Mouse (Mus musculus): ENCODE measurements around the gene 4930502E18Rik. TPM values are rescaled to one million over a fixed set of nuclear protein-coding genes. Genes with fewer than 3 reads are reported as not detected.
"Not testable (repeated sequence)": the region's sequence is repeated elsewhere in the genome, so short reads cannot be mapped to it uniquely, and the experiment has no call there.

4930502E18Rik gene
- 0.17 and 0.31 TPM in 2 replicates for polyA plus RNA-seq (2012; rRNA removed)
- polyA plus RNA-seq (2014; fragmentation: Nextera tagmentation; extraction: Ambion mirVana) = 0.26 and 0.36 TPM in 2 replicates

- Histone ChIP-seq H3K27me3 (ENCODE audit: control insufficient read depth, insufficient read depth, low read length) (no peaks in the 10 kb centered on the region), H3K9ac (ENCODE audit: low read depth, low read length, severe bottlenecking) (no peak within 1 kb of the TSS), H3K4me2 (replicated peaks; ENCODE audit: low read depth, low read length, severe bottlenecking) (no peak within 1 kb of the TSS), H3K27ac (replicated peaks; ENCODE audit: low read depth, low read length) (no peak within 1 kb of the TSS), H3K4me1 (ENCODE audit: control insufficient read depth, insufficient read depth, low read length) (no peaks in the 10 kb centered on the region), H3K36me3 (ENCODE audit: control insufficient read depth, insufficient read depth, low read length) (no peaks in the 10 kb centered on the region), H3K4me3 (replicated peaks; ENCODE audit: low read length) (no peak within 1 kb of the TSS), H3K9me3 (ENCODE audit: control insufficient read depth, low read length) (no peaks in the 10 kb centered on the region)
- DNase-seq (ENCODE audit: low spot score) (no peak), ATAC-seq (ENCODE audit: low FRiP score, low read depth) (no peak)
- WGBS = 79% methylated on average over 11 of the region's 11 CpGs
- TF ChIP-seq POLR2A (IDR thresholded peaks at IDR 0.05; ENCODE audit: borderline replicate concordance, extremely low read depth, insufficient read depth, insufficient read length) = no peak
Observed at GRCm38 (mm10) chrX:53724596-53724995, at the start of gene 4930502E18Rik. 4930502E18Rik (plus strand) TSS chrX:53724826.

DNA sequence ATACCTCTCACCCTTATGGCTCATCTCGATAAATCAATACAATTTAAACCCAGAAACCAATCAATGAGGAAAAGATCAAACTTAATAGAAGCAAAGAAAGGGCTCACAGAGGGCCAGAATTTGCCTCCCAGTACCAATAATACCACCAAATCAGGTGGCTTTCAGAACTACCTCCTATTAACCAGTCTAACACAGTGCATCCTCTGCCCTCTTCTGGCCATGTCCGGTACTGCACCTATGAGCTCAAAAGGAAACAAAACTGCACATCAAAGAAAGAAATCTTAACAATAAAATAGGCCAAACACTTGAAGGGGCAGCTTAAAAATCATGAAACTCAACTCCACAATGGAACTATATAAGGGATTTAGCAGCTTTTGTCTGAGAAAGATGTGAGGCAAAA is 47.7 kb upstream of the 4930502E18Rik start:
- H3K4me3 ChIP-seq (replicated peaks; ENCODE audit: low read length); H3K9ac ChIP-seq (ENCODE audit: low read depth, low read length, severe bottlenecking); H3K4me1 ChIP-seq (ENCODE audit: control insufficient read depth, insufficient read depth, low read length); ATAC-seq (ENCODE audit: low FRiP score, low read depth); H3K4me2 ChIP-seq (replicated peaks; ENCODE audit: low read depth, low read length, severe bottlenecking); H3K27ac ChIP-seq (replicated peaks; ENCODE audit: low read depth, low read length); H3K9me3 ChIP-seq (ENCODE audit: control insufficient read depth, low read length); H3K27me3 ChIP-seq (ENCODE audit: control insufficient read depth, insufficient read depth, low read length); DNase-seq (ENCODE audit: low spot score); H3K36me3 ChIP-seq (ENCODE audit: control insufficient read depth, insufficient read depth, low read length): not testable (repeated sequence)
- 34% methylated on average over 2 of the region's 2 CpGs for WGBS

DNA sequence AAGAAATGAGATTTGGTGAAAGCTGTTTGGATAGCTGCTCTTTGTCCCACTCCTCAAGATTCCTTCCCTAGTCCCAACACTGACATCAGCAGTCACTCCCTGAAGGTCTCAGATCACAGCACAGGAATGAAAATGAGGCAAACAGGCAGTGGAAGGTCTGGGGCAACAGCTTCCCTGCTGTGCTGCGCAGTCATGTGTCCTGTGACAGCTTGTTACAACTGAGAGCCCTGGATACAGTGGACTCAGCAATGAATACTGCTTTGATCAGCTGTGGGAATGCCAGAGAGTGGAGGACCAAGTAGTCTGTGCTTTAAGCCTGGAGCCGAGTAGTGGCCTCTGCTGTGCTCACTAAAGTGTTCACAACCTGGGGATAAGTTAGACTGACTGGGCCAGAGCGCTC is 42.0 kb upstream of the 4930502E18Rik start:
- H3K9ac ChIP-seq (ENCODE audit: low read depth, low read length, severe bottlenecking); H3K9me3 ChIP-seq (ENCODE audit: control insufficient read depth, low read length); DNase-seq (ENCODE audit: low spot score); H3K27me3 ChIP-seq (ENCODE audit: control insufficient read depth, insufficient read depth, low read length); H3K4me3 ChIP-seq (replicated peaks; ENCODE audit: low read length); H3K4me1 ChIP-seq (ENCODE audit: control insufficient read depth, insufficient read depth, low read length); H3K36me3 ChIP-seq (ENCODE audit: control insufficient read depth, insufficient read depth, low read length); H3K27ac ChIP-seq (replicated peaks; ENCODE audit: low read depth, low read length); ATAC-seq (ENCODE audit: low FRiP score, low read depth); H3K4me2 ChIP-seq (replicated peaks; ENCODE audit: low read depth, low read length, severe bottlenecking): not testable (repeated sequence)
- WGBS = 80% methylated on average over 1 of the region's 3 CpGs

- not testable (repeated sequence) for H3K9me3 ChIP-seq (ENCODE audit: control insufficient read depth, low read length); ATAC-seq (ENCODE audit: low FRiP score, low read depth); H3K4me1 ChIP-seq (ENCODE audit: control insufficient read depth, insufficient read depth, low read length); H3K36me3 ChIP-seq (ENCODE audit: control insufficient read depth, insufficient read depth, low read length); H3K4me2 ChIP-seq (replicated peaks; ENCODE audit: low read depth, low read length, severe bottlenecking); H3K27ac ChIP-seq (replicated peaks; ENCODE audit: low read depth, low read length); H3K9ac ChIP-seq (ENCODE audit: low read depth, low read length, severe bottlenecking); DNase-seq (ENCODE audit: low spot score); H3K4me3 ChIP-seq (replicated peaks; ENCODE audit: low read length); H3K27me3 ChIP-seq (ENCODE audit: control insufficient read depth, insufficient read depth, low read length)
- WGBS = 79% methylated on average over 2 of the region's 4 CpGs
Observed at GRCm38 (mm10) chrX:53684676-53685075, 40.0 kb upstream of the 4930502E18Rik start.

- ATAC-seq (ENCODE audit: low FRiP score, low read depth) (no peak), DNase-seq (ENCODE audit: low spot score) (no peak)
- Histone ChIP-seq H3K4me3 (replicated peaks; ENCODE audit: low read length) (no peak overlapping the region), H3K27me3 (ENCODE audit: control insufficient read depth, insufficient read depth, low read length) (no peaks in the 10 kb centered on the region), H3K4me2 (replicated peaks; ENCODE audit: low read depth, low read length, severe bottlenecking) (no peak overlapping the region), H3K27ac (replicated peaks; ENCODE audit: low read depth, low read length) (no peak overlapping the region), H3K4me1 (ENCODE audit: control insufficient read depth, insufficient read depth, low read length) (no peaks in the 10 kb centered on the region), H3K9ac (ENCODE audit: low read depth, low read length, severe bottlenecking) (no peak overlapping the region), H3K9me3 (ENCODE audit: control insufficient read depth, low read length) (no peaks in the 10 kb centered on the region), H3K36me3 (ENCODE audit: control insufficient read depth, insufficient read depth, low read length) (no peaks in the 10 kb centered on the region)
- 65% methylated on average over 2 of the region's 2 CpGs for WGBS
- no peak for TF ChIP-seq POLR2A (IDR thresholded peaks at IDR 0.05; ENCODE audit: borderline replicate concordance, extremely low read depth, insufficient read depth, insufficient read length)
Observed at GRCm38 (mm10) chrX:53692065-53692464, 32.6 kb upstream of the 4930502E18Rik start.

DNA sequence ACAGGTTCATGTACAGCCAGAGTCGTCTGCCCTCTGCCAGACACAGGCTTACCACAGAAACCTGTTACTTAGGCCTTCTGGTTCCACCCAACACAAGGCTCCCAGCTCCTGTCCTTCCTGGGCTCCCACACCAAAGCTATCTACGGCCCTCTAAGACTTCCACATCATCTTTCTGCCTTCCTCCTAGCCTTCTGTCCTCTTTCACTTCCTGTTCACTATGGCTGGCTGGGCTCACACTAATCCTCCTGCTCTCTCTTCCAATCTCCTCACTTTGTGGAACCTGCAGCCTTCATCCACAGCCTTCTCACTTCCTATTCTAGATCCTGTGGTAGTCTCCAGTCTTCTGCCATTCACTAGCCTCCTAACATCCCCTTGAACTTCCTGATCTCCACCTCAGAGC is 31.5 kb upstream of the 4930502E18Rik start:
- no peak overlapping the region for H3K4me2 ChIP-seq (replicated peaks; ENCODE audit: low read depth, low read length, severe bottlenecking)
- WGBS = 73% methylated on average over 2 of the region's 2 CpGs
- no peak for DNase-seq (ENCODE audit: low spot score)

More for the DNA sequence above, 31.5 kb upstream of the 4930502E18Rik start:
- Histone ChIP-seq H3K9me3 (ENCODE audit: control insufficient read depth, low read length) (no peaks in the 10 kb centered on the region), H3K27ac (replicated peaks; ENCODE audit: low read depth, low read length) (no peak overlapping the region), H3K27me3 (ENCODE audit: control insufficient read depth, insufficient read depth, low read length) (no peaks in the 10 kb centered on the region), H3K9ac (ENCODE audit: low read depth, low read length, severe bottlenecking) (no peak overlapping the region), H3K36me3 (ENCODE audit: control insufficient read depth, insufficient read depth, low read length) (no peaks in the 10 kb centered on the region), H3K4me1 (ENCODE audit: control insufficient read depth, insufficient read depth, low read length) (no peaks in the 10 kb centered on the region), H3K4me3 (replicated peaks; ENCODE audit: low read length) (no peak overlapping the region)
- TF ChIP-seq POLR2A (IDR thresholded peaks at IDR 0.05; ENCODE audit: borderline replicate concordance, extremely low read depth, insufficient read depth, insufficient read length) = no peak
- no peak for ATAC-seq (ENCODE audit: low FRiP score, low read depth)
